Mouse (Mus musculus): ENCODE data around the gene Gm8765.
"Not testable (repeated sequence)": the region's sequence is repeated elsewhere in the genome, so short reads cannot be mapped to it uniquely, and the experiment has no call there.

DNA sequence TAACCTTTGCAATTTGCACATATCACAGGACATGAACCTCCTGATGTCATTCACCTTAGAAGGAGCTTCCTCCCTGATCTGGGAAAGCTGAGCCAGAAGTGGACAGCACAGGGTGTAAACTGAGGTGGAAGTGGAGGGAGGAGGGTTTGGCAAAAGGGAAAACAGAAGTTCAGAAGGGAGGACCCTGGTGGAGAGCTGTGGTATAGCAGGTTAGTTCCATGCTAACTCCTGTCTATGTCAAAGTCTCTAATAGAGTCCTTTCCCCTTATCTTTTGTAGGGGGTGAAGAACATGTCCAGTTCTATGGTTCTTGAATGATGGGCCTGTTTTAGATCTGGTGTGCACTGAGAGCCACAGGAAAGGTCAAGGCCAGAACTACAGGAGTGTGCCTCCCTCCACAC is 52.2 kb downstream of the Gm8765 start:
- TF ChIP-seq CTCF (IDR thresholded peaks at IDR 0.05; ENCODE audit: control insufficient read depth, insufficient read depth, insufficient read length); FOSL1 (IDR thresholded peaks at IDR 0.05; ENCODE audit: insufficient read depth, low read length, poor library complexity, severe bottlenecking): not testable (repeated sequence)

All from C2C12 (cell line).